Mouse (Mus musculus) forebrain, embryonic 16.5 days (tissue): ENCODE data around the gene Tmem145. TPM values are rescaled to one million over a fixed set of nuclear protein-coding genes. Genes with fewer than 3 reads are reported as not detected.
A peak's percentile ranks its signal among the peaks of the same experiment; 100 is the strongest.

Source experiments
- ATAC-seq: fragments of 200-750 bp; cut with Nextera tagmentation; 2 replicates; pipeline ENCODE4 v1.8.0; 2017; ENCODE audit warnings: mild to moderate bottlenecking, moderate library complexity
- H3K27ac ChIP-seq: fragments of 300-500 bp; sonication (generic); 2 replicates; pipeline ENCODE4 v1.5.1; 2014; ENCODE audit warnings: low read length, control low read depth
- H3K27me3 ChIP-seq: fragments of 300-500 bp; sonication (generic); replicated peaks from 2 replicates; pipeline ENCODE4 v1.6.1; 2014; ENCODE audit warnings: low read length; ENCODE audit not compliant: control insufficient read depth, insufficient read depth
- H3K36me3 ChIP-seq: fragments of 300-500 bp; sonication (generic); 2 replicates; pipeline ENCODE4 v1.6.1; 2014; ENCODE audit not compliant: control insufficient read depth, insufficient read depth
- H3K4me1 ChIP-seq: fragments of 300-500 bp; sonication (generic); replicated peaks from 2 replicates; pipeline ENCODE4 v1.6.1; 2014; ENCODE audit warnings: low read length; ENCODE audit not compliant: control insufficient read depth, insufficient read depth
- H3K4me2 ChIP-seq: fragments of 300-500 bp; sonication (generic); 2 replicates; pipeline ENCODE4 v1.6.1; 2014; ENCODE audit warnings: mild to moderate bottlenecking, low read length, control low read depth
- H3K4me3 ChIP-seq: fragments of 300-500 bp; sonication (generic); replicated peaks from 2 replicates; pipeline ENCODE4 v1.5.1; 2014; ENCODE audit warnings: mild to moderate bottlenecking, low read length, control low read depth
- H3K9ac ChIP-seq: fragments of 300-500 bp; sonication (generic); replicated peaks from 2 replicates; pipeline ENCODE4 v1.6.1; 2014; ENCODE audit warnings: low read depth, low read length, control low read depth
- H3K9me3 ChIP-seq: fragments of 300-500 bp; sonication (generic); 2 replicates; pipeline ENCODE4 v1.6.1; 2016; ENCODE audit warnings: low read length; ENCODE audit not compliant: control insufficient read depth
- WGBS: fragments of 180-500 bp; shearing (Covaris S2); extraction: QIAGEN DNeasy Blood & Tissue Kit; methylation state at CpG from one replicate; pipeline ENCODE4 v1.1.7; 2014; 5-methylcytosine and 5-hydroxymethylcytosine counted together
- polyA plus RNA-seq: library from polyadenylated mRNA; unstranded; fragments of >200 nt; fragmentation: Nextera tagmentation; extraction: Ambion mirVana; gene quantifications from 2 replicates; pipeline ENCODE4 v1.2.1, GENCODE M21; 2015

Tmem145 gene
- polyA plus RNA-seq, 1 experiment from 2014 or later = 41.2 TPM

- Histone ChIP-seq H3K9me3 (no peaks in the 10 kb centered on the region), H3K9ac (no peak overlapping the region), H3K36me3 (peaks cover 66% of the 10 kb centered on the region), H3K27me3 (no peaks in the 10 kb centered on the region), H3K4me3 (no peak overlapping the region), H3K4me2 (no peak overlapping the region), H3K4me1 (peaks cover 7% of the 10 kb centered on the region), H3K27ac (no peak overlapping the region)
- 95% methylated on average over 3 of the region's 3 CpGs for WGBS
- ATAC-seq = no peak
These were observed 16.0 kb upstream of the Tmem145 start for GRCm38 (mm10) chr7:25289925-25290324.

DNA sequence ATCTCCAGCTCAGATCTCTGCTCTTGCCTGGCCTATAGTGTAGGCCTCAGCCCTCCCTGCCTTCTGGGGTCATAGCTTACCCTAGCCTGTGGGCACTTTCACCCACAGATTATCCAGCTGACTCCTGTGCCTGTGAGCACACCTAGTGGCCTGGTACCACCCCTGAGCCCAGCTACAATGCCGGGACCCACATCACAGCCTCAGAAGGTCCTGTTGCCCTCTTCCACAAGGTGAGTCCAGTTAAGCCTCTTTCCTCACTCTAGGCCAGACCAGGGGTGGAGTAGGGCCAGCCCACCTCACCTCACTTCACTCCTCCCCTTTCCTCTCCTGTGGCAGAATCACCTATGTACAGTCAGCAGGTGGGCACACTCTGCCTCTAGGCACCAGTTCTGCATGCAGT is 15.4 kb upstream of the Tmem145 start:
- no peak for ATAC-seq
- Histone ChIP-seq H3K4me1 (peaks cover 8% of the 10 kb centered on the region), H3K27ac (no peak overlapping the region), H3K36me3 (peaks cover 64% of the 10 kb centered on the region), H3K4me3 (no peak overlapping the region), H3K9me3 (no peaks in the 10 kb centered on the region), H3K27me3 (no peaks in the 10 kb centered on the region), H3K4me2 (no peak overlapping the region), H3K9ac (no peak overlapping the region)
- WGBS = 90% methylated on average over 1 of the region's 1 CpGs

- H3K27ac ChIP-seq = no peak overlapping the region
- peak; percentile 21; the same call in 1 of the 2 replicates for ATAC-seq
- WGBS = 68% methylated on average over 2 of the region's 2 CpGs
These were observed 15.0 kb upstream of the Tmem145 start for GRCm38 (mm10) chr7:25290911-25291310.

GRCm38 (mm10) chr7:25292107-25292506 is 13.8 kb upstream of the Tmem145 start:
- no peak for ATAC-seq
- H3K4me1 ChIP-seq = peaks cover 22% of the 10 kb centered on the region
- no peak overlapping the region for H3K4me3 ChIP-seq
- 55% methylated on average over 7 of the region's 7 CpGs for WGBS
- no peak overlapping the region for H3K4me2 ChIP-seq
- peaks cover 56% of the 10 kb centered on the region for H3K36me3 ChIP-seq
- no peaks in the 10 kb centered on the region for H3K9me3 ChIP-seq
- no peak overlapping the region for H3K9ac ChIP-seq
- no peak overlapping the region for H3K27ac ChIP-seq
- H3K27me3 ChIP-seq = no peaks in the 10 kb centered on the region

More at GRCm38 (mm10) chr7:25290911-25291310, 15.0 kb upstream of the Tmem145 start:
- Histone ChIP-seq H3K4me3 (no peak overlapping the region), H3K36me3 (peaks cover 64% of the 10 kb centered on the region), H3K9ac (no peak overlapping the region), H3K27me3 (no peaks in the 10 kb centered on the region), H3K4me2 (no peak overlapping the region), H3K4me1 (peaks cover 12% of the 10 kb centered on the region), H3K9me3 (no peaks in the 10 kb centered on the region)

DNA sequence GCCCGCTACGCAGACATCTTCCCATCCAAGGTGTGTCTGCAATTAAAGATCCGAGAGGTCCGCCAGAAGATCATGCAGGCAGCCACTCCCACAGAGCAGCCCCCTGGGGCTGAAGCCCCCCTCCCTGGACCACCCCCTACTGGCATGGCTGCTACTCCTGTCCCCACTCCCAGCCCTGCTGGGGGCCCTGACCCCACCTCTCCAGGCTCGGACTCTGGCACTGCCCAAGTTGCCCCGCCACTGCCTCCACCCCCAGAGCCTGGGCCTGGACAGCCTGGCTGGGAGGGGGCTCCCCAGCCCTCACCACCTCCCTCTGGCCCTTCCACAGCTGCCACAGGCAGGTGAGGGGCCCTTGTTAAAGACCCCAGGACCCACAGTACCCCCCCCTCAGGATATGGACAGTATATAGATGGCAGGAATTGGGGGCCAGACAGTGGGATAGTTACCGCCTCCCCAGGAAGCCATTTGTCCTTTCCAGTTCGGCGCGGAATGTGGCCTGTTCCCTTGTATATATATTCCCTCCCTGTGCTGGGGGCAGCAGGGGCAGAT is 12.6 kb upstream of the Tmem145 start:
- Histone ChIP-seq H3K4me1 (peaks cover 26% of the 10 kb centered on the region), H3K4me3 (no peak overlapping the region), H3K4me2 (no peak overlapping the region), H3K27me3 (no peaks in the 10 kb centered on the region), H3K9me3 (no peaks in the 10 kb centered on the region), H3K9ac (no peak overlapping the region), H3K27ac (no peak overlapping the region), H3K36me3 (peaks cover 44% of the 10 kb centered on the region)
- 78% methylated on average over 9 of the region's 10 CpGs for WGBS
- ATAC-seq = no peak

DNA sequence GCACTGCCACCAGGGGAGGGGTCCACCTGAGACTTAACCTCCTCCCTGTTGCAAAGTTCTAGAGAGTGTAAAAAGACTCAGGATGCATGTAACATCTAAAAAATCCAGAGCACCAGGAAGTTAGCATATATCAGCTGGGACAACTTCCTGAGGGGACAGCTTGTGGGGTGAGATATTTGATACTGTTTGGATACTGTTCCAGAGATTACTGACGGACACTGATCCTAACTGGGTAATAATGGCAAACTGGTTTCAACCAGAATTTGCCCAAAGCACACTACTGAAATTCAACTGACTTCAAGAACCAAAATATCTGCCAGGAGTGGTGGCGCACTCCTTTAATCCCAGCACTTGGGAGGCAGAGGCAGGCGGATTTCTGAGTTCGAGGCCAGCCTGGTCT is 11.4 kb upstream of the Tmem145 start:
- H3K9me3 ChIP-seq = no peaks in the 10 kb centered on the region
- H3K27me3 ChIP-seq = no peaks in the 10 kb centered on the region
- H3K36me3 ChIP-seq = peaks cover 32% of the 10 kb centered on the region
- no peak overlapping the region for H3K27ac ChIP-seq
- peaks cover 28% of the 10 kb centered on the region for H3K4me1 ChIP-seq
- WGBS = 90% methylated on average over 4 of the region's 4 CpGs
- H3K4me3 ChIP-seq = no peak overlapping the region
- no peak overlapping the region for H3K4me2 ChIP-seq
- no peak overlapping the region for H3K9ac ChIP-seq
- no peak for ATAC-seq

- Histone ChIP-seq H3K36me3 (peaks cover 26% of the 10 kb centered on the region), H3K27me3 (no peaks in the 10 kb centered on the region), H3K27ac (no peak overlapping the region), H3K9ac (no peak overlapping the region), H3K4me3 (no peak overlapping the region), H3K4me1 (peaks cover 28% of the 10 kb centered on the region), H3K9me3 (no peaks in the 10 kb centered on the region), H3K4me2 (no peak overlapping the region)
- 87% methylated on average over 12 of the region's 12 CpGs for WGBS
- ATAC-seq = no peak
These were observed 10.8 kb upstream of the Tmem145 start for GRCm38 (mm10) chr7:25294960-25295722.

- WGBS = 0% methylated on average over 21 of the region's 21 CpGs
- Histone ChIP-seq H3K4me3 (peak overlapping the region; percentile 83), H3K27ac (peak overlapping the region; percentile 98), H3K9ac (peak overlapping the region; percentile 81), H3K9me3 (no peaks in the 10 kb centered on the region), H3K4me2 (peak overlapping the region; percentile 74), H3K4me1 (peaks cover 25% of the 10 kb centered on the region), H3K27me3 (no peaks in the 10 kb centered on the region), H3K36me3 (peaks cover 24% of the 10 kb centered on the region)
- ATAC-seq = peak; percentile 21
These were observed 8.9 kb upstream of the Tmem145 start for GRCm38 (mm10) chr7:25296945-25297453.

GRCm38 (mm10) chr7:25297454-25298325 is 8.2 kb upstream of the Tmem145 start, which contains the start of gene Pafah1b3:
TSS of gene Pafah1b3 (minus strand) at chr7:25297986.
- peak within 1 kb of the TSS; percentile 98 for H3K27ac ChIP-seq
- H3K9me3 ChIP-seq = no peaks in the 10 kb centered on the region
- H3K9ac ChIP-seq = peak within 1 kb of the TSS; percentile 81
- peak; percentile 92 for ATAC-seq
- under 1% methylated on average over 50 of the region's 52 CpGs for WGBS
- peaks cover 17% of the 10 kb centered on the region for H3K36me3 ChIP-seq
- H3K27me3 ChIP-seq = no peaks in the 10 kb centered on the region
- peaks cover 24% of the 10 kb centered on the region for H3K4me1 ChIP-seq
- H3K4me2 ChIP-seq = peak within 1 kb of the TSS; percentile 74
- H3K4me3 ChIP-seq = peak within 1 kb of the TSS; percentile 83
